Mouse (Mus musculus) adrenal gland, postnatal 4 days (tissue): ENCODE results near the gene Rad23a. TPM values are rescaled to one million over a fixed set of nuclear protein-coding genes. Genes with fewer than 3 reads are reported as not detected.

ENCODE experiments used
- DNase-seq, 2 experiments: peaks; one replicate each; pipeline ENCODE4 v3.0.0; 2021 to 2022; ENCODE audit warnings: low spot score in 2 of 2, mixed read lengths in 2 of 2
- total RNA-seq, 2 experiments: library from RNA; stranded (reverse); gene quantifications; 2 replicates each; pipeline ENCODE4 v1.2.3; 2021

Gene Rad23a
- total RNA-seq, 2 experiments from 2014 or later = 86.4 to 93.8 TPM

DNA sequence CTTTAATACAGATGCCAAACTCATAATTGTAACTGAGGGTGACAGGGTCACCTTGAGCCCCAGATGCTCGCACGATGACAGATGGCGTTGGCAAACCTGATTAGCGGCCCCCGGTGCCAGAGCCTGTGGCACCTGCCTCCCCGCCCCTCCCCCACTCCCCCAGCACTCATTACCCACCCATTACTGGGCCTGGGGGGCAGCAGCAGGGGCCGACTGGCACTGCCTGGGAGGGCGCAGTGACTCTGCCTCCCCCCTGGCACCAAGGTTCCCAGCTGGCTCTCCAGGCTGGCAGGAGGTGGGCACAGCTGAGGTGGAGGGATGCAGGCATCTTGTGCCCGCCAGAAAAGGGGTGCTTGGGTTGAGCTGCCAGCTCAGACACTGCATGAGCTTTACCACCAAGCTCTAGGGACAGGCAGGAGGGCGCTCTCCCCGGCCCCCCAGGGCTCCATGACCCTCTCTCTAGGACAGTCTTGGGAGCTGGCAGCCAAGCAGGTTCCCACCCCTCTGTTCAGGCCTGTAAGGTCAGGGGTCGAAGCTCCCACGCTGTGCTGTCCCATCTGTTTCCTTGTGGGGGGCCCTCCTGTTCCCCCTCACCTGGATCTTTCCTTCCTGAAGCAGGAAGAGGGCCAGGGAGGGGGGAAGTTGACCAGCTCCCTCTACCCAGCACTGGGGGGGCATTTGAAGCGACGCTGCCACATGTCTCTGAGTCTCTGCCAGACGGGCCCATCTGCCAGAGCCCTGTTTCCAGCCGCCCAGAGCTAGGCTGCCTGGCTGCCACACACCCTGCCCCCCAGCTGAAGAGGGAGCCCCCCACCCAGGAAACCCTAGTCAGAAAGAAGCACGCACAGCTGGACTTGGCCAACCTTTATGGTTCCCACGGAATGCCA lies 25.7 kb downstream of the Rad23a start:
- DNase-seq = no peak

DNA sequence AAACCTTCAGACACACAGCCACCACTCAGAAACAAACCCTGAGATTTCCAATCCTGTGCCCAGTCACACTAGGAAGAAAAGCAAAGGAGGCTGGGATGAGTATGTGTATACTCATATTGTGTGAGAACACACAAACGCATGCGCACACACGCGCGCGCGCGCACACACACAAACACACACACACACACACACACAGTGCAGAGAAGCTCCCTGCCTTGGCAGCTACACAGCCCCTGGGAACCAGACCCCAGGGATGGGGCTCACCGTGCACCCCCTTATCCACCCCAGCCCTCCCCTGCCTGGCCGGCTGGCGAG lies 26.3 kb downstream of the Rad23a start:
- DNase-seq = no peak

DNA sequence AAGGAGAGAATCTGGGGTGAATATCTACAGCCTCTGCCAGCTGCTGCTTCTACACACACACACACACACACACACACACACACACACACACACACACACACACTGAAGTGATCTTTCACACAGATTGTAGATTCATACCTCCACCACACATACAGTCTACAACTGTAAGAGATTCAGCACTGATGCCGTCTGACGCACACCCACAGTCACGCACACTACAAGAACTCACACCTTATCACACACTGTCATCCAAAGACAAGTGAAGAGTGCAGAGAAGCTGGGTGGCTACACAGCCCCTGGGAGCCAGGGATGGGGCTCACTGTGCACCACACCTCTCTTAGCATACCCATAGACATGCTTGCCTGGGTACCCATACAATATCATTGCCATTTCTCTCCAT lies 26.6 kb downstream of the Rad23a start:
- DNase-seq = no peak

DNA sequence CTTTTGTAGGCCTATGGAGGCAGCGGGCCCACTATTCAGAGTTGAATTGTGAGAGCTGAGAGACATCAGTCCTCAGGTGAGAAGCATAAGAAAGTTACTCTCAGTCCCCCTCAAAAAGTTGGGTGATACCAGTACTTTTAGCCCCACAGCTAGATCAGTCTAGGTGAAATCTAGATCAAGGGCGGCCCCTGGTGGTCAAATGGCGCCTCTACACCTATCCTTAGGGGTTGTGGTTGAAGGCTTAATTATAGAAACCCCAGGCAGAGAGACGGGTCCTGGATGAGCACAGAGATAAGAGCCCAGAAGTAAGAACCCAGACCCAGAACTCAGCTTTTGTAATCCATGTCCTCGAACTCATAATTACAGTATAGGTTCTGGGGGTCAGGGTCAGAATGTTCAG lies 27.4 kb downstream of the Rad23a start:
- DNase-seq = peak in 1 of 2 experiments; percentile 69

DNA sequence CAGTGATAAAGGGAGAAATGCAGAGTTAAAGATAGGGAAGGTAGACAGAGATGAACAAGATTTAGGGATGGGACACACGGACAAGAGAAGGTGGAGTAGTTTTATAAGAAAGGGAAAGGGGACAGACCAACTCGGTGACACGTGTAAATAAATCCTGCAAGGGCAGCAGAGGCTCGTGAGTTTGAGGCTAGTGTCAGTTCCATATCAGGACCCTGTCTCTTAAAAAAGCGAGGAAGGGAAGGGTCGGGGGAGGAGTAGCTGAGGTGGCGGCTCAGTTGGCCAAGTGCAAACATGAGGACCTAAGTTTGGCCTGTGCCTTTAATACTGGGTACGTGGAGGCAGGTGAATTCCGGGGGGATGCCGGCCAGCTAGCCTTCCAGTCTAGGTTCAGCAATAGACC lies 29.2 kb downstream of the Rad23a start:
- no peak for DNase-seq

DNA sequence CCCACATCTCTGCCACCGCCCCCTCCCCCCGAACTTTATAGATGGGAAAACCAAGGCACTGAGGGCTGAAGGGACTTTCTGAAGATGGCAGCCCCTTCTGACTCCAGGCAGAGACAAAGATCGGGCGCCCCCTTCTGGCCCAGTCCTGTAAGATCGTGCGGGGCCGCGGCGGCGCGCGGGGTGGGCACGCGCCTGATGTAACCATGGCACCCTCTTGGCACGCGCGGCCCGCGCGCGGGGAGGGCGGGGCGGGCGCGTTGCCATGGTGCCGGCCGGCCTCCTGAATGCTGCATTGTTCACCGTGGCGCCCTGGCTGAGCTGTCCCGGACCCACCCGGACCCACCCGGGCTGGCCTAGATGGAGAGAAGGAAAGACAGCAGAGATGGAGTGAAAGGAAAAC lies 29.6 kb downstream of the Rad23a start:
- DNase-seq = peak; percentile 92 to 97

DNA sequence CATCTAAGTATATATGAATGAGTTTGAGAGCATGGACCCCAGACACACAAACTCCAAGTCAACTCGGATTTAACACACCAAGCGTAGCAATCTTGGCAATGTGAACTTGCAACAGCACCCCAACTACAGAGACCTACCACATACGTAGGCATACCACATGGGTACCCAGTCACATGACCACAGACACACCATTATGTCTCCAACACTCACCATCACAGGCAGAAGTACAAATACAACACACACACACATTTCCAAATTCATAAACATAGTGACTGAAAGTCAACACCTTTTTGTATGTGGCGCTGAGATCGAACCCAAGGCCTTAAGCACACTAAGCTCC lies 30.6 kb downstream of the Rad23a start:
- DNase-seq = no peak

DNA sequence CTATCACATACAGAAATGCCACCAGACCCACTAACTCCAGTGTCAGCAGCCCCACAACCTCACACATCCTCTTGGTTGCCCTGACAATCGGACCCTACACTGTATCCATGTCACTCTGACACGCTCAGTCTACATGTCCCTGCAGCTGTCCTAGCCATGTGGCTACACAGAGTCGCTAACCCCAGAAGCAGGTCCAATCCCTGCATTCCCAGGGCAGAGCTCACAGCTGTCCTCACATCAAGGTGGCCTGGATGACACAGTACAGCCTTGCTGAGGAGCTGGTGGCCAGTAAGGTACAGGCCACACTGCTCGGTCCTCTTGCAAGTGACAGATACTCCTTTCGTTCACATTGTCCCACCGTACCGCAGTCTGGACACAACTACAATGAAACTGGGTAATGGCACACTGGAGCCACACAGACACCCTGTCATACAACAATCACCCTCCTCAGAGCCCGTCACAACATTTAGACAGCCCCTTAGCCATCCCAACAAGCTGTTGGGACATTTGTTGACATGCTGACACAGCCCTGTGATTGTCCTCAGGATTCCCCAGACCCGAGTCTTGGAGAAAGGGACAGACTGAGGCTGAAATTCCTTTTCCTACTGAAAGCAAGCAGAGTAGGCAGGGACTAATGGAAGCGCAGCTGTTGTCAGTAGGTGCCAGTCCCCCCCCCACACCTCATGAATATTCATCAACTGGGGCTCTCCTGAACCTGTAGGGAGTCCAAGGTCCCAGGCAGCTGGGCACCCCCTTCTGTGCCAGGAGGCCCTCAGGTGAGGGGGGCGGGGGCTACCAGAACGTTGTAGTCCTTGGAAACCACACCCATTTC lies 31.1 kb downstream of the Rad23a start:
- no peak for DNase-seq

DNA sequence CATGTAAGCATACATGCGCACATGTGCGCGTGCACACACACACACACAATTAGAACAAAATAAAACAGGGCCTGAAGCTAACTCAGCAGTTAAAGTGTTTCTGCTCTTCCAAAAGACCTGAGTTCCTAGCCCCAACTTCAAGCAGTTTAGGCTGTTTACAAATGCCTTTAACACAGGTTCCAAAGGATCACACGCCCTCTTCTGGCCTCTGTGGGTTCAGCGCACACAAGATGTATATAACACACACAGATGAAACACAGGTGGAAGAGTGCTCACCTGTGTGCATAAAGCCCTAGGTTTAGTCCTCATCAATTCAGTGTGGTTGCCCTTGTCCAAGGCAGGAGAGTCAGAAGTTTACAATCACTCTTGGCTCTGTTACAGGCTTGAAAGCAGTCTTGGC lies 34.4 kb downstream of the Rad23a start:
- no peak for DNase-seq

DNA sequence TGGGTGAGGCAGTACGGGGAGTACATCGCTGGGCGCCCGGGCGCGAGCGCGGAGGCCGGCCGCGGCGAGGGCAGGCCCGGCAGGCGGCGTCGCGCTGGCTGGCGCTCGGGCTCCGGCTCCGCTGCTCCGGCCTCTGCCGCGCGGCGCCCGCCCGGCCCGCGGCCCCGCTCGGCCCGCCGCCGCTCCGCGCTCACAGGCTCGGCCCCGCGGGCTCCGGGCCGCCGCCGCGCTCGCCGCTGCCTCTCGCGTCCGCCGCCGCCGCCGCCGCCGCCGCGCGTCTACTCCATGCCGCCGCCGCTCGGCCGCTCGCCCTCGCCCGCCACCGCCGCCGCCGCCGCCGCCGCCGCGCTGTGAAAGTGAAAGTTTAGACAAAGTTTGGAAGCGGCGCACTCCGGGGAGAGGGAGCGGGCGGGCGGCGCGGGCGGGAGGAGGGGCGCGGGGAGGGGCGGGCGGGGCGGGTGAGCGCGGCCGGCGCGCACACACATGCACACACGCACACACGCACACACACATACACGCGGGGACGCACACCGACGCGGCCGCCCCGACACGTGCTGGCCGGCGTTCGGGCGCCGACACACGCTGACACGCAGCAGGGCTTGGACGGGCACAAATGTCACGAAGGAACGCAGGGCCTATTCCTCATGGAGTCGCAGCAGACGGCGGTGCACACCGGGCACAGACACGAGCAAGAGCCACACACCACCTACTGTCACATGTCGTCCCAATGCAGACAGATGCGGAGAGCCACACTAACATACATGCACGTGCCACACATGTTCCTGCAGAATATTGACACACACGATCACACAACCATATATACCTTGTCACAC lies 40.2 kb downstream of the Rad23a start, which contains the start of gene Nfix:
Gene Nfix, minus strand, starts transcription at position 346 of the 833 bp plus-strand sequence.
- peak in 1 of 2 experiments; percentile 28 for DNase-seq

DNA sequence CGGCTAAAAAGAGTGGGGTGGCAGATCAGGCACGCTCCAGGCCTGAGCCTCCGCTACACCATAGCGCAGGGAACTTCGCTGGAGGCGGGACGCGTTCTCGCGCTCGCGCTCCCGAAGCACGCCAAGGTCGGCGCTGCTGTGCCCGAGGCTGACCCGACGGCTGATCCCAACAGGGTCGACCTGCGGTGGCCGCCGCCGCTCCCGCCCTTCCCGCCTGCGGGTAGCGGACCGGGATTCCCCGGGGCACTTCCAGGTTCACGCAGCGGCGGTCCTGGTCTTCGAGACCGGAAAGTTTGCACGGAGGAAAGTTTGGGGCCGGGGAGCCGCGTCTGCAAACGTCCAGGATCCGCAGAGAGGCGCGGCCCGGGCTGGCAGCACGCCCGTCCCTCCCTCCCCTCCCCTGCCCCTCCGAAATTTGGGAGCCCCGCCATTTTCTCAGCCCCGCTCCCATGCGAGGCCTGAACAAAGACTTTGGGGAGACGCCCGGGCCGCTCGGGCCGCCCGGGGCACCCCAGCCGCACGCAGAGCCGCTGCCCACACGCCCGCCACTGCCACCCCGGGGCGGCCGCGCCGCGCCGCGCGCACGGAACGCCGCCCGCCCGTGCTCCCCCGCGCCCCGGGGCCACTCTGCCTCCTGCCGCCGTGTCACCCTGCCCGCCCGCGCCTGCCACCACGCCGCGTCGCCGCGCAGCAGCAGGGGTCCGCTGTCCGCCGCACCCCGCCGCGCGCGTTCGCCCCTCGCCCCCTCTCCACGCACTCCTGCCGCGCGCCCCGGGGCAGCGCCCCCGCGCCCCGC lies 41.1 kb downstream of the Rad23a start:
- DNase-seq = no peak

DNA sequence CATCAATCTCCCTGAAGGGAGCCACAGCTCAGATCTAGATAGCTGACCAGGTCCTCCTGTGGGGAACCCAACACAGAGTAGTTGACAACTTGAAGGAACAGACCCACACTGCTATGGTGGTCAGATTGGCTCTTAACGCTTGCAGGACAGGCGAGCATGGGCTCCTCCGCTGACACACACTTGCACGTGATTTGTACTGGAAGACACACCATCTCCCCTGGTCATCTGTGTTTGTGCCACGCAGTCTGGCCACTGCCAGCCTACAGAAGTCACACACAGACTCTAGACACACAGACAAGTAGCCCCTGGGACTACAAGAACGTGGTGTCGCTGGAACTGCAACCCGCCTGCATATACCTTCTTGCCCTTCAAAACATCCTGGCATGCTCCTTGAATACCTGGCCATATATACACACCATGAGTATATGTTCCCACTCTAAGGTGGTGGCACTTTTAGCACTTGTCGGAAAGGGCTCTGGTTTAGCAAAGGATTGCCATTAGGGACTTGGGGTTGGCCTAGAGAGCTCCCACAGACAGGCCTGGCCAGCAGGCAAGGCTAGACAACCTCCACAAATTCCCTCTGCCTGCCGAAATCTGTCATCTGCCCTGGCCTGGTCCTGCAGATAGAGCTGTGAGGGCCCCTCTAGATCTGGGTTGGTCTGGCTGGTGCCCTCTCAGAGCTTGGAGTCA lies 41.9 kb downstream of the Rad23a start:
- no peak for DNase-seq

DNA sequence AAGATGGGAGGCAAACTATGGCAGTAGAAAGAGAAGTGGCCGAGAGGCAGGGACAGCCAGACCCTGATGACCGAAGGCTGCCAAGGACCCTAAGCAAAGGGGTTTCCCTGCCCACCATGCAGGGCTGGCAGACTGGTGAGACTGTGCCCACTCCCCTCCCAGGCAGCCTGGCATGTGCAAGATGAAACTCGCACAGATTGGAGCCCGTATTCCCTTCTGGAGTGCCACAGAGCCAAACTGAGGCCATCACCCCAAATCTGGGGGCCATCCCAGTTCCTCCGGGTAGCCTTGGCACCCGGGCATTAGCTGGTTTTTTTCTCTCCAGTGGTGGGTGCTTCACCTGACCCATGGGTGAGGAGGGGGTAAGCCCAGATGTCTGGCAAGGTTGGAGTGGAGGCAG lies 42.5 kb downstream of the Rad23a start:
- no peak for DNase-seq

DNA sequence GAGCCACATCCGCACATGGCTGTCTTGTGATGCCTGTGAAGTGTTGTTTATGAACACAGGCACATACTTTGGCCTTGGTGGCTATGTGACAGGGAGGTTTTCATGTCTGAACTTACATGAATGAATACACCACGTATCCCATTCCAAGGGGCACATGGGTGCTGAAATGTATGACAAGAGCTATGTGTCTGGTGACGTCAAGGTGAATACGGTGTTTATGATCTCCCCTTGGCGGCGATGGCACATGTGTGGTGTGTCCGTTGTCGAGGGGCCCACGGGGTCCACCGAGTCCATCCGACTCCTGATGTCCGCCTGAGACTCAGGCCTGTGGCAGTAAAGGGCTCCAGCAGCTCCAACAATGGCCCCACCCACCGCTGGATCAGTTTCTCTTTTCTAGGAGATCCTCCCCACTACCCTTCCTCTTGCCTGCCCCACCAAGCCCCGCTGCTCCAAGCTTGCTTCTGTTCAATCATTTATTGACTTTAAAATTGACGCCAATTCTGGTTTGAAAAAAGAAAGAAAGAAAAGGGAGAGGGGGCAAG lies 43.1 kb downstream of the Rad23a start:
- no peak for DNase-seq

DNA sequence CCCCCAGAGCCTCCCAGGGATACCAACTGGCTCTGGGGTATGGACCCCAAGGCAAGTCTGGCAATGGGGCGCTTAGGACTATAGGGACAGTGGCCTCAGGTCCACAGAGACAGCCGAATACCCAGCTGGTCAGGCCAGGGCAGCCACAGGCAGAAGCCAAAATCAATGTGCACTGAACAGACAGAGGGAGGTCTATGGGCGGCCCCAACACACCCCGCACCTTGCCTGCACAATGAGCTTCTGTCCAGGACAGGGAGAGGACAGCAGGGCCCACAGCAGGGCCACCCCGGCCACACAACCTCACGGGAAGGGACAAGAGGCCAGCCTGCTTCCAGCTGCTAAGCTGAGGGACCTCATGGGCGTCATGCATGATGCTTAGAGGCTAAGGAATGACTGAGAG lies 46.0 kb downstream of the Rad23a start:
- DNase-seq = no peak

DNA sequence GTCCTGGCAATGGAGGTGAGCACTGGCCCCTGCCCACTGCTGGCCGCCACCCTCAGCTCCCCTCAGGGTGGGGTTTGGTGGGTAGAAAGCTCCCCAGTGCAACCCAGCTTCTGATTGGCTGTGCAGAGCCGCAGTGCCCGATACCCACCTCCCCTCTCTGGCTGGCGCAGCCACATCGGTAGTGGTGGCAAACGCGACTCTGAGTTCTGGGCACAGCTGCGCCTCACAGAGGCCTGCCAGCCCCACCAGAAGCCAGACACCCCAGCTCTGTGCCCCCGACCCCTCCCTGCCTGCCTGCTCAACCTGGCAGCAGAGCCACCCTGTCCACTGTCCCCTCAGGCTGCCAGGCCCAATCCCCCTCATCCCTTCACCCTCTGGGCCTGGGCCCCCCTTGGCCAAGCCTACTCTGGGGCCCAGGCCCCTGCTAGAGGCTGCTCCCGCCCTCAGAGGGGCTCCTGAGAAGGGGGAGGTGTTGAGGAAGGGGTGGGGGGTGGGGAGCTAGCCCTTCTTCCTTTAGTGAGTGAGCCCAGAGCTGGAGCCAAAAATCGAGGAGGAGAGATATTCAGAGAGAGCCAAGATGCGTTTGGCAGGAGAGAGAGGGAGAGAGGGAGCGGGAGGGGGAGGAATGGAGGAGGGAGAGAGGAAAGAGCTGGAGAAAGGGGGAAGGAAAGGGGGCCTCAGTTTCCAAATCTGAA lies 46.5 kb downstream of the Rad23a start:
- DNase-seq = no peak

DNA sequence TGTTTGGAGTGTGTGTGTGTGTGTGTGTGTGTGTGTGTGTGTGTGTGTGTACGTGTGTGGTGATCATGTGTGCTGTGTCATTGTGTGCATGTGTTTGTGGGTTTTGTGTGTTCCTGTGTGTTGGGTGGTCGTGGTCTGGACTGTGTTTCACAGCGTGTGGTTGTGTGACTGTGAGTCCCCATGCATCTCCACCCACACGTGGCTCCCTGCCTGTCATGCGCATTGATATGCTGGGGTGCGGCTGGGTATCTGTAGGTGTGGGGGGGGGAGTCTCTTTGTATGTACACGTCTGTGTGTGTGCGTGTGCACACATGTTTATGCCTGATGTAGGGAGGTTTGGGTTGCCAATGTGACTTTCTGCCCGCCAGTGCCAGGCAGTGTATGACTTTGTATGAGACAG lies 47.3 kb downstream of the Rad23a start:
- DNase-seq = no peak

DNA sequence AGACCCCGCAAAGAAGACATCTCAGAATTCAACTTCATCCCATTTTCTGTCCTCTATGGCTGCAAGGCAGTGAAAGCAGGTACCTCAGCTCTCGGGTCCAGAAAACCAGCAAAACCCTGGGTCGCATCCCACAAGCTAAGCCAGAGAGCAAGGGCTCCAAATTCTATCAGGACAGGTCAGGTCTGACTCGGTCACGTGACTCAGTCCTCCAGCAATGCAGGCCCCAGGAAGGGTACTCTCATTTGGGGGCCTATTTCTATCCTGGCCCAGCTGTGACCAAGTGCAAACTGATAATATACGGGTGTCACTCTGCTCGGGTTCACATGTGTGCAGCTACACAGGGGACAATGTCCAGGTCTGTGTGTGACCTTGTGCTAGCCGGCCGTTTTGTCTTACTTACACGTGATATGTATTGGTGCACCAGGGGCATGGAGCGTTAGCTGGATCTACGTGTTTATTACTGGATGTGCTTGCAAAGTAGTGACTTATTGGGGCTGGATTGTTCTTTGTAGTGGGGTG lies 48.0 kb downstream of the Rad23a start:
- no peak for DNase-seq

DNA sequence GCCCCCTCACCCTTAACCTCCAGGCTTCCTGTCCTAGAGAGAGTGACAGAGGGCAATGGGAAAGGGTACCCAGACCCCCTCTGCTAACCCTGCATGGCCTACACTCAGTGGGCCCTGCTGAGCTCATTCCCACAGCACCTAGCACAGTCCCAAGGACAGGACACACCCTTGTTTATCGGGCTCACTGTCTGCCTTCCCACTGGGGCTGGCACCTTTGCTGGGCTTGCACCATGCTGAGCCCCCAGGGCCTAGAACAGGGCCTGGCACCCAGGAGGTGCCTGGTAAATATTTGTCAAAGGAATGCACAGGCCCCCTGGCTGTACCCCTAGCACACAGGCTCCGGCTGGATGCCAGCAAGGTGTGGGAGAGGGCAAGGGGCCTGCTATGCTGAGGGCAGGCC lies 49.9 kb downstream of the Rad23a start:
- DNase-seq = no peak
